Mouse (Mus musculus): ENCODE data around the gene Dnah10. TPM values are rescaled to one million over a fixed set of nuclear protein-coding genes. Genes with fewer than 3 reads are reported as not detected.
A peak's percentile ranks its signal among the peaks of the same experiment; 100 is the strongest.

The Dnah10 gene
- total RNA-seq, 1 experiment from 2014 or later = not detected

- peak; percentile 90 for ATAC-seq (replicated peaks; ENCODE audit: low read depth, poor library complexity, severe bottlenecking)
Observed at GRCm38 (mm10) chr5:124862013-124862866, 137.4 kb downstream of the Dnah10 start, which contains the start of the genes Ccdc92 and Zfp664. Ccdc92 (minus strand) TSS chr5:124862424. Zfp664 (plus strand) TSS chr5:124862691.

GRCm38 (mm10) chr5:124862871-124863741, 138.2 kb downstream of the Dnah10 start:
- ATAC-seq (replicated peaks; ENCODE audit: low read depth, poor library complexity, severe bottlenecking) = no peak

GRCm38 (mm10) chr5:124868981-124869380, 144.1 kb downstream of the Dnah10 start:
- ATAC-seq (replicated peaks; ENCODE audit: low read depth, poor library complexity, severe bottlenecking) = 0 out of 2 replicates have a peak, but pooled peaks have one; percentile 39

- no peak for ATAC-seq (replicated peaks; ENCODE audit: low read depth, poor library complexity, severe bottlenecking)
Observed at GRCm38 (mm10) chr5:124872033-124872432, 147.1 kb downstream of the Dnah10 start.

- ATAC-seq (replicated peaks; ENCODE audit: low read depth, poor library complexity, severe bottlenecking) = peak; percentile 91
Observed at GRCm38 (mm10) chr5:124873096-124873495, 148.2 kb downstream of the Dnah10 start.

- ATAC-seq (replicated peaks; ENCODE audit: low read depth, poor library complexity, severe bottlenecking) = no peak
Observed at GRCm38 (mm10) chr5:124873890-124874601, 149.2 kb downstream of the Dnah10 start.

- ATAC-seq (replicated peaks; ENCODE audit: low read depth, poor library complexity, severe bottlenecking) = no peak
Observed at GRCm38 (mm10) chr5:124879251-124879650, 154.4 kb downstream of the Dnah10 start.

- no peak for ATAC-seq (replicated peaks; ENCODE audit: low read depth, poor library complexity, severe bottlenecking)
Observed at GRCm38 (mm10) chr5:124879801-124880200, 154.9 kb downstream of the Dnah10 start.

GRCm38 (mm10) chr5:124883877-124884276, 159.0 kb downstream of the Dnah10 start:
- ATAC-seq (replicated peaks; ENCODE audit: low read depth, poor library complexity, severe bottlenecking) = no peak

Other genes starting within 250 kb of the Dnah10 start
- gene Rilpl2, start 246.7 kb upstream of the Dnah10 start, total RNA-seq (2017) = 23.1 and 32.4 TPM in 2 replicates
- gene Snrnp35, start 242.0 kb upstream of the Dnah10 start, total RNA-seq (2017) = 12.1 and 15.4 TPM in 2 replicates
- gene Rilpl1, start 193.7 kb upstream of the Dnah10 start, total RNA-seq (2017) = 3.1 and 5.3 TPM in 2 replicates
- gene Tmed2, start 184.4 kb upstream of the Dnah10 start, total RNA-seq (2017) = 643 and 733 TPM in 2 replicates
- gene Ddx55, start 172.2 kb upstream of the Dnah10 start, total RNA-seq (2017) = 18.5 and 21.4 TPM in 2 replicates
- 37.9 and 61.6 TPM in 2 replicates for gene Eif2b1, start 146.0 kb upstream of the Dnah10 start, total RNA-seq (2017)
- 33.8 and 39.2 TPM in 2 replicates for gene Gtf2h3, start 145.9 kb upstream of the Dnah10 start, total RNA-seq (2017)
- gene Atp6v0a2, start 96.5 kb upstream of the Dnah10 start, total RNA-seq (2017) = 19.4 and 23.0 TPM in 2 replicates
- gene Ccdc92, start 137.3 kb downstream of the Dnah10 start, total RNA-seq (2017) = 0.87 TPM in 1 of 2 replicates, not detected in the other
- 30.4 and 31.2 TPM in 2 replicates for gene Zfp664, start 137.6 kb downstream of the Dnah10 start, total RNA-seq (2017)

All from common myeloid progenitor, adult 5-6 weeks (primary cell).